In the genomic region with DNA sequence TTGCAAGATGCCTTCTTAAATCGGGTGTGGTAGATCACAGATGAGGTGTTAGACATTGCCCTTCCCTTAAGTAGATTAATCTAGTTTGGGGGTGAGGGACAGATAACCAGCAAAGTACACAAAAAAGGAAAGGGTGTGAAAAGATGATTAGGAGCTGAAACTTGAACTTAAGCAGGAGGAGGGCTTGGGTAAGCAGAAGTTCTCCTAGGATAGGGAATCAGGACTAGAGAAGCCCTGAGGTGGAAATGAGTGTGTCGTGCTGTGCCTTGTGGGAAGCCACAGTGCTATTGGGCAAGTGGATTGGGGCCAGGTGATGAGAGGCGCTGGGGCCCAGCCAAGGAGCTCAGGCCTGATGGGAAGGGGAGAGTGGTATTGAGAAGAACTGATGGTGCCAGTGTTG, we compare ENCODE assay signal across 25 mouse cellular contexts. TPM values are rescaled to one million over a fixed set of nuclear protein-coding genes. Genes with fewer than 3 reads are reported as not detected.
DNase-seq lines count a peak whose midpoint lies in the region; ATAC-seq and TF ChIP-seq lines count a peak whose summit lies in the region.
"Had no signal": no experiment of that assay in that cellular context is flagged by ENCODE, and none has a peak within 500 bp of the region (broad histone marks: within the 10 kb centered on the region; RNA-seq: fewer than 3 reads in every experiment).

No protein-coding gene starts in this region.

- H3K4me2 ChIP-seq in stomach, embryonic 15.5 days: no peak overlapping the region
- no peak overlapping the region for H3K4me2 ChIP-seq in stomach, postnatal 0 days (replicated peaks; ENCODE audit: low read depth)
- 0 out of 2 replicates have a peak overlapping the region, but pooled peaks have one; percentile 24 for H3K4me2 ChIP-seq in liver, embryonic 16.5 days (ENCODE audit: low read depth, low read length)
- H3K4me2 ChIP-seq: embryonic facial prominence, embryonic 12.5 days; heart, embryonic 15.5 days; hindbrain, embryonic 15.5 days; intestine, embryonic 15.5 days had no signal

- no peaks in the 10 kb centered on the region for H3K4me1 ChIP-seq in stomach, embryonic 15.5 days
- H3K4me1 ChIP-seq in stomach, postnatal 0 days (replicated peaks; ENCODE audit: control insufficient read depth, insufficient read depth): no peaks in the 10 kb centered on the region
- peaks cover 28% of the 10 kb centered on the region for H3K4me1 ChIP-seq in liver, embryonic 16.5 days (ENCODE audit: control insufficient read depth, low read depth, low read length)
- H3K4me1 ChIP-seq: hindbrain, embryonic 15.5 days; intestine, embryonic 15.5 days had no signal

- WGBS in stomach, embryonic 15.5 days: 69% methylated on average over 3 of the region's 3 CpGs
- 75% methylated on average over 3 of the region's 3 CpGs for WGBS in stomach, postnatal 0 days
- 15% methylated on average over 3 of the region's 3 CpGs for WGBS in liver, embryonic 16.5 days (ENCODE audit: insufficient replicate concordance)

- H3K4me3 ChIP-seq in stomach, embryonic 15.5 days (replicated peaks): no peak overlapping the region
- no peak overlapping the region for H3K4me3 ChIP-seq in stomach, postnatal 0 days (ENCODE audit: low read depth, low read length)
- H3K4me3 ChIP-seq in liver, embryonic 16.5 days (ENCODE audit: low read depth, low read length): no peak overlapping the region
- H3K4me3 ChIP-seq: embryonic facial prominence, embryonic 12.5 days; heart, embryonic 15.5 days; hindbrain, embryonic 15.5 days; intestine, embryonic 15.5 days; layer of hippocampus, adult 2 months; left cerebral cortex, adult 2 months; myocyte had no signal

- peak; percentile 27; the same call in 1 of the 2 replicates for ATAC-seq in stomach, embryonic 15.5 days (ENCODE audit: insufficient read depth, low FRiP score, low read depth)
- ATAC-seq in stomach, postnatal 0 days (ENCODE audit: low FRiP score, low TSS enrichment): no peak
- ATAC-seq in granulocyte monocyte progenitor cell, adult 5-6 weeks (replicated peaks; ENCODE audit: poor library complexity, severe bottlenecking): peak; percentile 80
- ATAC-seq in liver, embryonic 16.5 days (ENCODE audit: low read depth): peak; percentile 85
- no peak for ATAC-seq in monocyte, adult 5-6 weeks (replicated peaks; ENCODE audit: insufficient number of reproducible peaks, low FRiP score, low TSS enrichment, poor library complexity, severe bottlenecking)
- ATAC-seq: forebrain, embryonic 16.5 days; intestine, embryonic 15.5 days; Patski had no signal

- no peak for TF ChIP-seq CTCF in stomach, postnatal 0 days (IDR thresholded peaks at IDR 0.05; ENCODE audit: low read depth)

- TF ChIP-seq EP300 in stomach, postnatal 0 days (optimal IDR thresholded peaks at IDR 0.05): no peak

- DNase-seq in stomach, postnatal 0 days (ENCODE audit: low spot score): no peak
- DNase-seq in adrenal gland, adult 18-20 months (ENCODE audit: low spot score in 2 of 2): no peak
- DNase-seq in spleen, adult 18-20 months: no peak
- DNase-seq: adrenal gland, postnatal 14 days; cerebellum, adult 11 months; gastrocnemius, postnatal 25 days; heart, postnatal 4 days; lung, adult 2 months; lung, postnatal 4 days; midbrain, embryonic 14.5 days; right cerebral cortex, postnatal 14 days; thymus, adult 2 months had no signal

- H3K36me3 ChIP-seq in stomach, embryonic 15.5 days: no peaks in the 10 kb centered on the region
- no peaks in the 10 kb centered on the region for H3K36me3 ChIP-seq in stomach, postnatal 0 days (ENCODE audit: control insufficient read depth, insufficient read depth, low read length)
- no peaks in the 10 kb centered on the region for H3K36me3 ChIP-seq in liver, embryonic 16.5 days (ENCODE audit: control insufficient read depth, insufficient read depth)
- H3K36me3 ChIP-seq: embryonic facial prominence, embryonic 12.5 days; heart, embryonic 15.5 days; hindbrain, embryonic 15.5 days; intestine, embryonic 15.5 days had no signal

- H3K27ac ChIP-seq in stomach, embryonic 15.5 days: no peak overlapping the region
- no peak overlapping the region for H3K27ac ChIP-seq in stomach, postnatal 0 days (replicated peaks)
- peak overlapping the region; percentile 85 for H3K27ac ChIP-seq in liver, embryonic 16.5 days (ENCODE audit: low read length)
- H3K27ac ChIP-seq: embryonic facial prominence, embryonic 12.5 days; heart, embryonic 15.5 days; hindbrain, embryonic 15.5 days; intestine, embryonic 15.5 days; layer of hippocampus, adult 2 months; left cerebral cortex, adult 2 months had no signal

- no peaks in the 10 kb centered on the region for H3K27me3 ChIP-seq in stomach, embryonic 15.5 days (replicated peaks)
- H3K27me3 ChIP-seq in stomach, postnatal 0 days (ENCODE audit: control insufficient read depth, insufficient read depth, low read length): no peaks in the 10 kb centered on the region
- H3K27me3 ChIP-seq in liver, embryonic 16.5 days (ENCODE audit: control insufficient read depth, insufficient read depth, low read depth, low read length): no peaks in the 10 kb centered on the region
- H3K27me3 ChIP-seq: embryonic facial prominence, embryonic 12.5 days; heart, embryonic 15.5 days; hindbrain, embryonic 15.5 days; intestine, embryonic 15.5 days; Patski had no signal

- H3K9me3 ChIP-seq in stomach, embryonic 15.5 days: no peaks in the 10 kb centered on the region
- H3K9me3 ChIP-seq in stomach, postnatal 0 days (ENCODE audit: control insufficient read depth, low read length): no peaks in the 10 kb centered on the region
- no peaks in the 10 kb centered on the region for H3K9me3 ChIP-seq in liver, embryonic 16.5 days (replicated peaks; ENCODE audit: control insufficient read depth, low read length)
- H3K9me3 ChIP-seq: embryonic facial prominence, embryonic 12.5 days; heart, embryonic 15.5 days; hindbrain, embryonic 15.5 days; intestine, embryonic 15.5 days had no signal

- no peak overlapping the region for H3K9ac ChIP-seq in stomach, embryonic 15.5 days
- no peak overlapping the region for H3K9ac ChIP-seq in stomach, postnatal 0 days (ENCODE audit: low read length)
- no peak overlapping the region for H3K9ac ChIP-seq in liver, embryonic 16.5 days (ENCODE audit: low read depth, low read length)
- H3K9ac ChIP-seq: embryonic facial prominence, embryonic 12.5 days; heart, embryonic 15.5 days; hindbrain, embryonic 15.5 days; intestine, embryonic 15.5 days had no signal

RNA-seq across cellular contexts. Expression of a gene that starts 36.0 kb away (rescaled TPM):
- polyA plus RNA-seq in stomach, embryonic 15.5 days (2015; fragmentation: Nextera tagmentation; extraction: Ambion mirVana): 6.8 and 10.1 TPM in 2 replicates
- polyA plus RNA-seq in stomach, postnatal 0 days (2015; fragmentation: Nextera tagmentation; extraction: Ambion mirVana): 11.8 and 13.2 TPM in 2 replicates
- total RNA-seq in granulocyte monocyte progenitor cell, adult 5-6 weeks (2014; fragmentation: Nextera tagmentation): 0.30 and 0.58 TPM in 2 replicates
- 0.31 and 1.9 TPM in 2 replicates for total RNA-seq in granulocyte monocyte progenitor cell, adult 5-6 weeks (2017)
- 32.7 and 33.7 TPM in 2 replicates for polyA plus RNA-seq in liver, embryonic 16.5 days (2015; fragmentation: Nextera tagmentation; extraction: Ambion mirVana)
- 1 to 10 TPM; 4.4 to 4.9 TPM for total RNA-seq in adrenal gland, adult 18-20 months (2021)
- 15.3 to 32.1 TPM (median 19.4 TPM) in 3 replicates for total RNA-seq in monocyte, adult 5-6 weeks (2017)

Comparison
In these comparisons a context has a peak if more than half of its experiments do, and no peak if none do; other contexts are left out.
1. ATAC-seq: peak in stomach, embryonic 15.5 days (single experiment), granulocyte monocyte progenitor cell, adult 5-6 weeks (single experiment) and liver, embryonic 16.5 days (single experiment); none in stomach, postnatal 0 days (single experiment) and monocyte, adult 5-6 weeks (single experiment).